Mouse (Mus musculus) megakaryocyte-erythroid progenitor cell, adult 5-6 weeks (primary cell): Measurements from ENCODE around the gene Hoxd8. TPM values are rescaled to one million over a fixed set of nuclear protein-coding genes. Genes with fewer than 3 reads are reported as not detected.

Source experiments
- ATAC-seq: replicated peaks from 2 replicates; pipeline ENCODE4 v1.8.0; 2016; ENCODE audit warnings: mild to moderate bottlenecking, inconsistent platforms; ENCODE audit not compliant: severe bottlenecking, poor library complexity, low FRiP score, low TSS enrichment
- total RNA-seq, 2 experiments: library from RNA; stranded (forward) in 1 of 2; stranded (reverse) in 1 of 2; fragments of 200-1000, 215-1000 nt in 1 of 2; fragments of >200 nt in 1 of 2; fragmentation: Nextera tagmentation in 1 of 2; gene quantifications; 2 replicates each; pipeline ENCODE4 v1.2.3; 2014 to 2017

Hoxd8 gene
- total RNA-seq, 2 experiments from 2014 or later, result not detected

- no peak for ATAC-seq
Measured at GRCm38 (mm10) chr2:74681594-74682531, 22.6 kb upstream of the Hoxd8 start.

- no peak for ATAC-seq
Measured at GRCm38 (mm10) chr2:74682796-74683195, 21.6 kb upstream of the Hoxd8 start.

- ATAC-seq, result no peak
Measured at GRCm38 (mm10) chr2:74683471-74683951, 20.9 kb upstream of the Hoxd8 start.

GRCm38 (mm10) chr2:74684106-74684505 lies 20.3 kb upstream of the Hoxd8 start:
- no peak for ATAC-seq

- no peak for ATAC-seq
Measured at GRCm38 (mm10) chr2:74685059-74685603, 19.3 kb upstream of the Hoxd8 start.

GRCm38 (mm10) chr2:74686301-74686987 lies 18.0 kb upstream of the Hoxd8 start:
- ATAC-seq, result no peak

- no peak for ATAC-seq
Measured at GRCm38 (mm10) chr2:74686988-74687697, 17.3 kb upstream of the Hoxd8 start.

- ATAC-seq, result no peak
Measured at GRCm38 (mm10) chr2:74687698-74688555, 16.5 kb upstream of the Hoxd8 start.

GRCm38 (mm10) chr2:74688795-74689573 lies 15.4 kb upstream of the Hoxd8 start:
- ATAC-seq, result no peak

GRCm38 (mm10) chr2:74689574-74690337 lies 14.7 kb upstream of the Hoxd8 start:
- ATAC-seq, result no peak

- no peak for ATAC-seq
Measured at GRCm38 (mm10) chr2:74690338-74690716, 14.1 kb upstream of the Hoxd8 start.

- ATAC-seq, result no peak
Measured at GRCm38 (mm10) chr2:74691022-74691951, 13.1 kb upstream of the Hoxd8 start, which contains the start of gene Hoxd10. Gene Hoxd10, plus strand, starts transcription at chr2:74691924.

- ATAC-seq, result no peak
Measured at GRCm38 (mm10) chr2:74691995-74692807, 12.2 kb upstream of the Hoxd8 start.

- no peak for ATAC-seq
Measured at GRCm38 (mm10) chr2:74692808-74693431, 11.5 kb upstream of the Hoxd8 start.

- ATAC-seq, result no peak
Measured at GRCm38 (mm10) chr2:74693432-74693827, 11.0 kb upstream of the Hoxd8 start.
